Mouse (Mus musculus) stomach, embryonic 14.5 days (tissue): ENCODE data around the gene Cryl1. TPM values are rescaled to one million over a fixed set of nuclear protein-coding genes. Genes with fewer than 3 reads are reported as not detected.

ENCODE experiments used
- ATAC-seq: fragments of 200-750 bp; cut with Nextera tagmentation; 2 replicates; pipeline ENCODE4 v1.8.0; 2017; ENCODE audit warnings: low read depth, moderate TSS enrichment; ENCODE audit not compliant: insufficient number of reproducible peaks, insufficient read depth, low FRiP score
- H3K27ac ChIP-seq: fragments of 300-500 bp; sonication (generic); 2 replicates; pipeline ENCODE4 v1.5.1; 2014; ENCODE audit warnings: mild to moderate bottlenecking, low read length, moderate library complexity, mixed read lengths
- H3K27me3 ChIP-seq: fragments of 300-500 bp; sonication (generic); 2 replicates; pipeline ENCODE4 v1.6.1; 2014; ENCODE audit warnings: low read length, control low read depth, mixed read lengths; ENCODE audit not compliant: control insufficient read depth, insufficient read depth
- H3K36me3 ChIP-seq: fragments of 300-500 bp; sonication (generic); 2 replicates; pipeline ENCODE4 v1.6.1; 2014; ENCODE audit warnings: mild to moderate bottlenecking, control low read depth, low read length, moderate library complexity, mixed read lengths; ENCODE audit not compliant: control insufficient read depth, insufficient read depth
- H3K4me1 ChIP-seq: fragments of 300-500 bp; sonication (generic); 2 replicates; pipeline ENCODE4 v1.6.1; 2014; ENCODE audit warnings: low read length, control low read depth, mixed read lengths; ENCODE audit not compliant: control insufficient read depth, insufficient read depth
- H3K4me2 ChIP-seq: fragments of 300-500 bp; sonication (generic); replicated peaks from 2 replicates; pipeline ENCODE4 v1.6.1; 2014; ENCODE audit warnings: low read depth, low read length, control low read depth
- H3K4me3 ChIP-seq: fragments of 300-500 bp; sonication (generic); 2 replicates; pipeline ENCODE4 v1.5.1; 2014; ENCODE audit warnings: low read depth, low read length, control low read depth
- H3K9ac ChIP-seq: fragments of 300-500 bp; sonication (generic); replicated peaks from 2 replicates; pipeline ENCODE4 v1.6.1; 2014; ENCODE audit warnings: low read depth, mild to moderate bottlenecking, control low read depth, low read length, moderate library complexity, mixed read lengths
- H3K9me3 ChIP-seq: fragments of 300-500 bp; sonication (generic); 2 replicates; pipeline ENCODE4 v1.6.1; 2016; ENCODE audit warnings: low read depth, low read length, control low read depth; ENCODE audit not compliant: control insufficient read depth
- WGBS: fragments of 180-500 bp; shearing (Covaris S2); extraction: QIAGEN DNeasy Blood & Tissue Kit; methylation state at CpG from one replicate; pipeline ENCODE4 v1.1.7; 2014; 5-methylcytosine and 5-hydroxymethylcytosine counted together
- polyA plus RNA-seq: library from polyadenylated mRNA; unstranded; fragments of >200 nt; fragmentation: Nextera tagmentation; extraction: Ambion mirVana; gene quantifications from 2 replicates; pipeline ENCODE4 v1.2.1, GENCODE M21; 2014

Cryl1 gene
- polyA plus RNA-seq, 1 experiment from 2014 or later, result 31.9 TPM

GRCm38 (mm10) chr14:57385667-57386066 lies 12.7 kb downstream of the Cryl1 start:
- ATAC-seq, result no peak
- Histone ChIP-seq H3K4me1 (0 out of 2 replicates have a peak, but pooled peaks cover 3% of the 10 kb centered on the region), H3K9me3 (no peaks in the 10 kb centered on the region), H3K4me3 (no peak overlapping the region), H3K36me3 (no peaks in the 10 kb centered on the region), H3K9ac (no peak overlapping the region), H3K27me3 (no peaks in the 10 kb centered on the region), H3K27ac (no peak overlapping the region), H3K4me2 (no peak overlapping the region)
- 76% methylated on average over 5 of the region's 5 CpGs for WGBS

GRCm38 (mm10) chr14:57377531-57377930 lies 20.8 kb downstream of the Cryl1 start:
- H3K4me2 ChIP-seq, result no peak overlapping the region
- no peaks in the 10 kb centered on the region for H3K4me1 ChIP-seq
- no peak for ATAC-seq
- WGBS, result 62% methylated on average over 5 of the region's 5 CpGs
- H3K4me3 ChIP-seq, result no peak overlapping the region
- no peaks in the 10 kb centered on the region for H3K36me3 ChIP-seq
- no peak overlapping the region for H3K27ac ChIP-seq
- no peaks in the 10 kb centered on the region for H3K9me3 ChIP-seq
- no peaks in the 10 kb centered on the region for H3K27me3 ChIP-seq
- H3K9ac ChIP-seq, result no peak overlapping the region

DNA sequence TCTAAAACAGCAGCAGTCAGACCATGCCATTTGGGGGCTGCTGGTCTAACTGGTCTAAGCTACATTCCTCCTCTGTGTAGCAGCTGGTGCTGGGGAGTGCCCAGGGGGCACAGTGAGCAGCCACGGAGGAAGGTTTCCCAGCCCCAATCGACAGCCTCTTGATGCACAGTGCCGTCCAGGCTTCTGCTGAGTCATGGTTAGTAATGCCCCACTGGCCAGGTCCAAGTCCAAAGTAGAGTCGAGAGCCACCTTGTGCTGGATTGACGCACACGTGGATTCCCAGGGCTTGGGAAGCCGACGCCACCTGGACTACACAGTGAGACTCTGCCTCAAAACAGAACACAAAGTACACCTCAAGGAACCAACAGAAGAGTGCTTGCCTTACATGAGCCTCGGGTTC lies 21.4 kb downstream of the Cryl1 start:
- Histone ChIP-seq H3K4me3 (no peak overlapping the region), H3K9ac (no peak overlapping the region), H3K36me3 (no peaks in the 10 kb centered on the region), H3K9me3 (no peaks in the 10 kb centered on the region), H3K27ac (no peak overlapping the region), H3K4me2 (no peak overlapping the region), H3K4me1 (no peaks in the 10 kb centered on the region), H3K27me3 (no peaks in the 10 kb centered on the region)
- ATAC-seq, result no peak
- WGBS, result 83% methylated on average over 9 of the region's 9 CpGs

DNA sequence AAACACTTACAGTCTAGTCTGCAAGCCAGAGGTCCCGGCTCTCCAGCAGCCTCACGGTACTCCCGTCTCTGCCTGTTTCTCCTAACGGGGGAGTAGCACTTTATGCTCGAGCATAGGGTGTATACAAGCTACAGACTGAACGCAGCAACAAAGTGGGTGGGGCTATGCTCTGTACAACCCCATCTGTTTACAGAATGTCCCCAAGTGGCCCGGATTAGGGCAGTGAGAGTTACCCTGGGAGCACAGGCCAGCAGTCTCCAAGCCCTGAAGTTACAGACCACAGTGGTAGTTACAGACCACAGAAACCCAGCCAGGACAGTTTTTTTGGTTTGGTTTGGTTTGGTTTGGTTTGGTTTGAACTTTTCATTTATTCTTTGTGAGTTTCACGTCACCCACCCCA lies 22.3 kb downstream of the Cryl1 start:
- Histone ChIP-seq H3K27me3 (no peaks in the 10 kb centered on the region), H3K4me3 (no peak overlapping the region), H3K36me3 (no peaks in the 10 kb centered on the region), H3K9me3 (no peaks in the 10 kb centered on the region), H3K4me2 (no peak overlapping the region), H3K9ac (no peak overlapping the region), H3K27ac (no peak overlapping the region), H3K4me1 (no peaks in the 10 kb centered on the region)
- WGBS, result 75% methylated on average over 8 of the region's 8 CpGs
- no peak for ATAC-seq

DNA sequence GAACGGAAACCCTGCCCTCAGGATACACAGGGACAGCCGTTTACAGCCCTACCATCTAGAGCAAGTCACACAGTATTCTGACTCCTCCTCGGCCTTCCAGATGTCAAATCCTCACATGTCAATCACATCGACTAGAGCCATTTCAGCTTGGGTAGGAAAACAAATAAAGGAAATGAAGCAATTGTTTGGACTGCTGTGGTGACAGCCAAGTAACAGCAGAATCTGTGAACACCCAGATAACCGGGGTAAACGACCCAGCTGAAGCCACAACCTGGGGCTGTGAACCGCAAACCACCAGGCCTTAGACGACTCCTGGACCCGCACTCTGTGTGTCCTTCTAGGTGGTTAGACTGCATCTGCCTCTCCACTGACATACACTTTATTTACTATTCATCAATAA lies 23.1 kb downstream of the Cryl1 start:
- ATAC-seq, result no peak
- Histone ChIP-seq H3K9ac (no peak overlapping the region), H3K4me2 (no peak overlapping the region), H3K4me3 (no peak overlapping the region), H3K36me3 (no peaks in the 10 kb centered on the region), H3K9me3 (no peaks in the 10 kb centered on the region), H3K27me3 (no peaks in the 10 kb centered on the region), H3K27ac (no peak overlapping the region), H3K4me1 (no peaks in the 10 kb centered on the region)
- 66% methylated on average over 9 of the region's 9 CpGs for WGBS

- 44% methylated on average over 8 of the region's 8 CpGs for WGBS
- ATAC-seq, result no peak
Observed at GRCm38 (mm10) chr14:57372348-57373102, 25.8 kb downstream of the Cryl1 start.

GRCm38 (mm10) chr14:57367327-57367726 lies 31.0 kb downstream of the Cryl1 start:
- 45% methylated on average over 4 of the region's 4 CpGs for WGBS

More at GRCm38 (mm10) chr14:57372348-57373102, 25.8 kb downstream of the Cryl1 start:
- no peak overlapping the region for H3K9ac ChIP-seq
- no peaks in the 10 kb centered on the region for H3K27me3 ChIP-seq
- H3K27ac ChIP-seq, result no peak overlapping the region
- no peaks in the 10 kb centered on the region for H3K4me1 ChIP-seq
- H3K9me3 ChIP-seq, result no peaks in the 10 kb centered on the region
- no peak overlapping the region for H3K4me3 ChIP-seq
- H3K36me3 ChIP-seq, result no peaks in the 10 kb centered on the region
- no peak overlapping the region for H3K4me2 ChIP-seq

DNA sequence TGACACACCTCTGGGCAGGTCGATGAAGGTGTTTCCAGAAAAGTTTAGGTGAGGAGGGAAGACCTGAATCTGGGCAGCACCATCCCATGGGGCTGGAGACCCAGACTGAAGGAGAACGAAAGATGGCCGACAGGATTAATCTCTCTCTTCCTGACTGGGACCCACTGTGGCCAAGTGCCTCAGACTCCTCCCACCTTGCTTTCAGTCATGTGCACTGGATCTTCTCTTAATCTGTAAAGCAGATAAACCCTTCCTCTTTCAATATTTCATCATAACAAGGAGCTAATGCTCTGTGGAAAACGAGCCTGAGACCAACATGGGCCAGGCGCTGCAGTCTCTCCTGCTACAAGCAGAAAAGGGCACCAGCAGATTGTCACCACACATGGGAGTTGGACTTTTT lies 31.6 kb downstream of the Cryl1 start:
- Histone ChIP-seq H3K4me3 (no peak overlapping the region), H3K9ac (no peak overlapping the region), H3K9me3 (no peaks in the 10 kb centered on the region), H3K27ac (no peak overlapping the region), H3K36me3 (no peaks in the 10 kb centered on the region), H3K4me2 (no peak overlapping the region), H3K27me3 (no peaks in the 10 kb centered on the region), H3K4me1 (no peaks in the 10 kb centered on the region)
- no peak for ATAC-seq
- WGBS, result 57% methylated on average over 5 of the region's 5 CpGs

More at GRCm38 (mm10) chr14:57367327-57367726, 31.0 kb downstream of the Cryl1 start:
- Histone ChIP-seq H3K4me3 (no peak overlapping the region), H3K4me1 (no peaks in the 10 kb centered on the region), H3K36me3 (no peaks in the 10 kb centered on the region), H3K9me3 (no peaks in the 10 kb centered on the region), H3K27ac (no peak overlapping the region), H3K9ac (no peak overlapping the region), H3K27me3 (no peaks in the 10 kb centered on the region), H3K4me2 (no peak overlapping the region)
- ATAC-seq, result no peak

DNA sequence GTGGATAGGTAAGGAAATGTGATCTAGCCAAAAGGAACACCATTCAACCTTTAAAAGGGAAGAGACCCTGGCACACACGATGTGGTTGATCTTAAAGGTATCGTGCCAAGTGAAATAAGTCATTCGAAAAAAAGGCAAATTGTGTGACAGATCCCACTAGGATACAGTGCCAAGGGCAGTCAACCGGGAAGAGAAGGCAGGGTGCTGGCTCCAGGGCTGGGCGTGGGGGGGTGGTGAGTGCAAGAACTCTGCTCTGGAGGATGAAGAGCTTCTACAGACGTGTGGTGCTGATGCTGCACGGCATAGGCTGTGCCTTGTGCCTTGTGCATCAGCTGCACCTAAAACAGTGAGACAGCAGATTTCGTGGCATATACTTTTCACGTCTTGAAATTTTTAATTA lies 33.0 kb downstream of the Cryl1 start:
- Histone ChIP-seq H3K27me3 (no peaks in the 10 kb centered on the region), H3K27ac (no peak overlapping the region), H3K4me2 (no peak overlapping the region), H3K9me3 (no peaks in the 10 kb centered on the region), H3K36me3 (no peaks in the 10 kb centered on the region), H3K4me3 (no peak overlapping the region), H3K9ac (no peak overlapping the region), H3K4me1 (no peaks in the 10 kb centered on the region)
- 84% methylated on average over 9 of the region's 9 CpGs for WGBS
- no peak for ATAC-seq
